Mouse (Mus musculus) G1E (cell line): ENCODE results near the gene Palm. TPM values are rescaled to one million over a fixed set of nuclear protein-coding genes. Genes with fewer than 3 reads are reported as not detected.

Experiments used
- ATAC-seq: 2 replicates; pipeline ENCODE4 v1.8.0; 2016; ENCODE audit warnings: mild to moderate bottlenecking; ENCODE audit not compliant: insufficient number of reproducible peaks, poor library complexity, low FRiP score, severe bottlenecking; ENCODE audit errors: extremely low read depth
- DNase-seq: peaks from one replicate; pipeline ENCODE4 v3.0.0; 2012; ENCODE audit warnings: low spot score
- H3K27me3 ChIP-seq: 2 replicates; pipeline ENCODE4 v1.6.1; 2012; ENCODE audit warnings: mild to moderate bottlenecking, low read length, inconsistent platforms; ENCODE audit not compliant: insufficient read depth
- H3K36me3 ChIP-seq: replicated peaks from 2 replicates; pipeline ENCODE3; 2012; ENCODE audit warnings: mild to moderate bottlenecking, inconsistent platforms
- H3K4me1 ChIP-seq: 2 replicates; pipeline ENCODE4 v1.6.1; 2012; ENCODE audit warnings: low read depth, low read length, inconsistent platforms, mixed read lengths; ENCODE audit not compliant: insufficient read depth
- H3K4me3 ChIP-seq: 2 replicates; pipeline ENCODE4 v1.5.1; 2012; ENCODE audit warnings: low read depth, mild to moderate bottlenecking, inconsistent platforms, low read length, moderate library complexity, mixed read lengths
- H3K9me3 ChIP-seq: replicated peaks from 2 replicates; pipeline ENCODE4 v1.6.1; 2012; ENCODE audit warnings: inconsistent platforms
- CTCF ChIP-seq: IDR thresholded peaks from 2 replicates; pipeline ENCODE4 v1.5.1; 2012; ENCODE audit warnings: low read depth, low read length, inconsistent platforms, mixed read lengths
- GATA1 ChIP-seq: IDR thresholded peaks from 2 replicates; pipeline ENCODE4 v1.6.1; 2012; ENCODE audit warnings: borderline replicate concordance, low read length, inconsistent platforms, mixed read lengths
- GATA2 ChIP-seq: IDR thresholded peaks from 2 replicates; pipeline ENCODE4 v1.6.1; 2012; ENCODE audit warnings: low read depth, low read length, inconsistent platforms, borderline replicate concordance
- POLR2AphosphoS5 ChIP-seq: IDR thresholded peaks from 2 replicates; pipeline ENCODE4 v1.6.1; 2012; ENCODE audit warnings: low read depth, low read length, inconsistent platforms; ENCODE audit not compliant: insufficient replicate concordance
- TAL1 ChIP-seq: conservative IDR thresholded peaks from 2 replicates; pipeline ENCODE4 v1.6.1; 2012; ENCODE audit warnings: low read depth, low read length, inconsistent platforms, mixed read lengths
- polyA plus RNA-seq: library from polyadenylated mRNA; stranded (reverse); fragments of >175 nt; gene quantifications from 2 replicates; pipeline ENCODE4 v1.2.3, GENCODE M21; 2012
- total RNA-seq, 2 experiments: library from RNA; stranded (forward) in 1 of 2; stranded (reverse) in 1 of 2; fragments of 200-1000 nt in 1 of 2; fragments of >200 nt in 1 of 2; fragmentation: Nextera tagmentation in 1 of 2; gene quantifications; 2 replicates each; pipeline ENCODE4 v1.2.3; 2014 to 2017

Gene Palm
- total and polyA plus RNA-seq, 3 experiments, result 0.11 to 0.42 TPM; not detected in 1

GRCm38 (mm10) chr10:79852107-79852789 lies 58.9 kb downstream of the Palm start:
- no peak for TF ChIP-seq GATA2
- TF ChIP-seq GATA1, result no peak
- TF ChIP-seq CTCF, result no peak
- no peak for TF ChIP-seq POLR2AphosphoS5
- no peak for TF ChIP-seq TAL1
- peaks cover 57% of the 10 kb centered on the region for H3K4me1 ChIP-seq
- no peaks in the 10 kb centered on the region for H3K9me3 ChIP-seq
- ATAC-seq, result no peak
- peak overlapping the region; percentile 93; the same call in 1 of the 2 replicates for H3K4me3 ChIP-seq
- no peaks in the 10 kb centered on the region for H3K27me3 ChIP-seq
- DNase-seq, result no peak
- H3K36me3 ChIP-seq, result peaks cover 40% of the 10 kb centered on the region

GRCm38 (mm10) chr10:79852827-79853226 lies 59.5 kb downstream of the Palm start:
- H3K4me3 ChIP-seq, result peak overlapping the region; percentile 93
- peaks cover 63% of the 10 kb centered on the region for H3K4me1 ChIP-seq
- no peaks in the 10 kb centered on the region for H3K27me3 ChIP-seq
- no peaks in the 10 kb centered on the region for H3K9me3 ChIP-seq
- DNase-seq (no peak), ATAC-seq (no peak)
- peaks cover 46% of the 10 kb centered on the region for H3K36me3 ChIP-seq
- TF ChIP-seq POLR2AphosphoS5, result no peak
- no peak for TF ChIP-seq CTCF
- TF ChIP-seq GATA1, result no peak
- no peak for TF ChIP-seq TAL1
- TF ChIP-seq GATA2, result no peak

- Histone ChIP-seq H3K27me3 (no peaks in the 10 kb centered on the region), H3K9me3 (no peaks in the 10 kb centered on the region), H3K4me1 (peaks cover 68% of the 10 kb centered on the region), H3K4me3 (peak overlapping the region; percentile 93), H3K36me3 (peaks cover 51% of the 10 kb centered on the region)
- peak; percentile 75 for DNase-seq
- TF ChIP-seq POLR2AphosphoS5 (no peak), TAL1 (no peak), GATA2 (no peak), CTCF (no peak), GATA1 (no peak)
- no peak for ATAC-seq
Observed at GRCm38 (mm10) chr10:79853392-79853791, 60.0 kb downstream of the Palm start.

- peaks cover 76% of the 10 kb centered on the region for H3K4me1 ChIP-seq
- H3K9me3 ChIP-seq, result no peaks in the 10 kb centered on the region
- ATAC-seq, result peak; percentile 81
Observed at GRCm38 (mm10) chr10:79853860-79854795, 60.8 kb downstream of the Palm start, which contains the start of gene Ptbp1. Ptbp1 (plus strand) TSS chr10:79854427.

GRCm38 (mm10) chr10:79854801-79855541 lies 61.6 kb downstream of the Palm start:
- Histone ChIP-seq H3K4me3 (peak overlapping the region; percentile 93), H3K4me1 (peaks cover 80% of the 10 kb centered on the region), H3K27me3 (no peaks in the 10 kb centered on the region), H3K36me3 (peaks cover 66% of the 10 kb centered on the region), H3K9me3 (no peaks in the 10 kb centered on the region)
- DNase-seq, result no peak
- ATAC-seq, result no peak
- no peak for TF ChIP-seq POLR2AphosphoS5
- TF ChIP-seq GATA2, result no peak
- no peak for TF ChIP-seq GATA1
- no peak for TF ChIP-seq TAL1
- TF ChIP-seq CTCF, result no peak

More at GRCm38 (mm10) chr10:79853860-79854795, 60.8 kb downstream of the Palm start, which contains the start of gene Ptbp1:
- peak within 1 kb of the TSS; percentile 93 for H3K4me3 ChIP-seq
- H3K27me3 ChIP-seq, result no peaks in the 10 kb centered on the region
- H3K36me3 ChIP-seq, result peaks cover 59% of the 10 kb centered on the region
- peak; percentile 98 for DNase-seq
- TF ChIP-seq GATA1 (no peak), TAL1 (no peak), POLR2AphosphoS5 (no peak; the same call in 1 of the 2 replicates), GATA2 (no peak), CTCF (no peak)
